Mouse (Mus musculus): ENCODE data around the gene Cacna1s.

The Cacna1s gene

DNA sequence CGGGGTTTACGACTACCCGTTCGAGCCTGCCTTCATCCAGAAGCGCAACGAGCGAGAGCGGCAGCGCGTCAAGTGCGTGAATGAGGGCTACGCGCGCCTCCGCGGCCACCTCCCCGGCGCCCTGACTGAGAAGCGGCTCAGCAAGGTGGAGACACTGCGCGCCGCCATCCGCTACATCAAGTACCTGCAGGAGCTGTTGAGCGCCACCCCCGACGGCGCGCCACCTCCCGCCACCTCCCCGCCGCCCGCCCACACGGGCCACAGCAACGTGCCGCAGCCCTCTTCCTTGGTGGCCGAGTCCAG, 1.6 kb upstream of the Cacna1s start:
- peak; percentile 50 for DNase-seq (ENCODE audit: low read depth, low spot score)

- peak; percentile 90 for DNase-seq (ENCODE audit: low read depth, low spot score)
These were observed 1.1 kb upstream of the Cacna1s start for GRCm38 (mm10) chr1:136051465-136051864.

GRCm38 (mm10) chr1:136055771-136056170, 3.2 kb downstream of the Cacna1s start:
- DNase-seq (ENCODE audit: low read depth, low spot score): no peak

- DNase-seq (ENCODE audit: low read depth, low spot score): peak; percentile 23
These were observed 6.0 kb downstream of the Cacna1s start for GRCm38 (mm10) chr1:136058594-136058993.

- DNase-seq (ENCODE audit: low read depth, low spot score): no peak
These were observed 8.7 kb downstream of the Cacna1s start for GRCm38 (mm10) chr1:136061041-136061789.

GRCm38 (mm10) chr1:136061790-136062141, 9.2 kb downstream of the Cacna1s start:
- no peak for DNase-seq (ENCODE audit: low read depth, low spot score)

DNA sequence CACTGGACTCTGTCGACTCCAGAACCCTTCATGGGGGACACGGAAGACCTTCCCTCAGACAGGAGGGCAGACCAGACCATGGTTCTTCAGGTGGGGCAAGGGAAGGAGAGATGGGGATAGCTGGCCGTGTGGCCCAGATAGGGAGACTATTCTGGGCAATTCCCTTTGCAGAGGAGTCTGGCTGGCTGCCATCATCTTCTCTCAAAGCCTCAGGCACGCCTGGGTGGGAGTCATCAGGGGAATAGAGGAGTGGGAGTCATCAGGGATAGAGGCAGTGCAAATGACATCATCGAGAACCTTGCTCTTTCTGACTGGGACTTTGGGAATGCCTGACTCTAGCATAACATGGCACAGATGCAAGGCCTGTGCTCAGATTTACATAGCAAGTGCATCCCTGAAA, 11.4 kb downstream of the Cacna1s start:
- DNase-seq (ENCODE audit: low read depth, low spot score): no peak

DNA sequence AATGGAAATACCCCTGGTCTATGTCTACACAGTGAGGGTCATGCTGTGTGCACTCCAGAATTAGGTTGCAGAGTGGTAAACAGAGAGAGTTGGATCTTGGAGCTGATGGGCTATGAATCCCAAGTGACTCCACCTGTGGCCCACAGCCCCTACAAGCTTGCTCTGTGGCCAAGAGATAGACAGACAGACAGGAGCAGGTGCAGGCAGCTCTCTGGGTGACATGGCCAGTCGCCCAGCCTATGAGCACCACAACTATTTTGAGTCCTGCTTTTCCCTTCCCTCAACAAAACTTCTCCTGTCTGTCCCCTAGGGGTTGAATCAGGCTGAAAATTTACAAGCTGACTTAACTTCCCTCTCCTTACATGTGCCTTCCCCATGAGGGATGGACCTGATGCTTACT, 14.1 kb downstream of the Cacna1s start:
- no peak for DNase-seq (ENCODE audit: low read depth, low spot score)

- DNase-seq (ENCODE audit: low read depth, low spot score): no peak
These were observed 15.0 kb downstream of the Cacna1s start for GRCm38 (mm10) chr1:136067579-136067978.

DNA sequence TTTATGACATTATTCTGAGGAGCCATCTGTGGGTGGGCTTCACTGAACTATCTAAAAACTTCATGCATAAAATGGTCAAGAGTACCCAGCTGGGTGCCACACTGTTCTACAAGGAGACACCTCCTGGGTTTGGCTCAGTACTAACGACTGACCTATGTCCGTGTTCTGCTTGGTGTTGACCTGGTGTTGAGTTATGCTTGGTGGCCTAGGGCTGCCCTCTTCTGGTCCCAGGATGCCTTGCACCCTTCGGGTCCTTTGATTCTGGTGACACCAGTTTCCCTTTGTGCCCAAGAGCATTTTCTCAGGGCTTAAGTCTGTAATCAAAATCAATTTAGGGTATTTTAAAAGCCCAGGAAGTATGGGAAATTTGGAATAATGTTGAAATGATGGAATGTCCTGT, 23.5 kb downstream of the Cacna1s start:
- peak; percentile 52 for DNase-seq (ENCODE audit: low read depth, low spot score)

- no peak for DNase-seq (ENCODE audit: low read depth, low spot score)
These were observed 25.1 kb downstream of the Cacna1s start for GRCm38 (mm10) chr1:136077656-136078055.

DNA sequence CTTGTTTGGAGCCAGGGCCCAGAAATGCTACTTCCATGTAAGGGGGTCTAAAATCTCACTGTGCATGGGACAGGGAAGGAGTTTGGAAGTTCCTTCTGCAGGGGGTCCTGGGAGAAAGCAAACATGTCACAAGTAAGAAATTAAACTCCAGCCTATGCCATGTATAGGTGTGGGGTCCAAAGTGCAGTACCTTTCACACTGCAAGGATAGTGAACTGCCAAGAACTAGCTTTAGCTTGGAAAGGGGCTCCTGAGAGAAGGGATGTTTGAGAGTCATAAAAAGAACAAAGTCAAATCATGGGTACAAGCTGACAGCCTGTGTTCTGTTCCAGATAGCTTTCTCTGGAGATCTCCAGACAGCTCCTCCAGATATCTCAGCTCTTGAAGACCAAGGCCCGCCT, 28.6 kb downstream of the Cacna1s start:
- DNase-seq (ENCODE audit: low read depth, low spot score): no peak

- DNase-seq (ENCODE audit: low read depth, low spot score): no peak
These were observed 33.6 kb downstream of the Cacna1s start for GRCm38 (mm10) chr1:136085988-136086685.

- DNase-seq (ENCODE audit: low read depth, low spot score): no peak
These were observed 37.0 kb downstream of the Cacna1s start for GRCm38 (mm10) chr1:136089368-136090165.

DNA sequence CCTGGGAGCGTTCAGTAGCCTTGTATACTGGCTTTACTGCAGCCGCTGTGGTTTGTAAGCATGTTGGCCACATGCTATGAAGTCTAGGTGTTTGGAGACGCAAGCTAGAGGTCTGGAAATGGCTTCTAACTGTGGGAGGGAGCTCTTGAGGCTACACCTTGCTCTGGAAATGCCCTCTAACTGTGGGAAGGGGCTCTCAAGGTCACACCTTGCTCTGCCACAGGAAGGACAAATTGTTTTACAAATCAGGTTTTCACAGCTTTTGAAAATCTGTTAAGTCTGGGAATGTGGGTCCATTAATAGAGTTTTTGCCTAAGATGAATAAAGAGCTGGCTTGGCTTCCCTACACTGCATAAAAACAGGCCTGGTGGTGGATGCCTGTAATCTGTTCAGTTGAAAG, 41.2 kb downstream of the Cacna1s start:
- peak; percentile 71 for DNase-seq (ENCODE audit: low read depth, low spot score)

- DNase-seq (ENCODE audit: low read depth, low spot score): no peak
These were observed 42.3 kb downstream of the Cacna1s start for GRCm38 (mm10) chr1:136094807-136095206.

DNA sequence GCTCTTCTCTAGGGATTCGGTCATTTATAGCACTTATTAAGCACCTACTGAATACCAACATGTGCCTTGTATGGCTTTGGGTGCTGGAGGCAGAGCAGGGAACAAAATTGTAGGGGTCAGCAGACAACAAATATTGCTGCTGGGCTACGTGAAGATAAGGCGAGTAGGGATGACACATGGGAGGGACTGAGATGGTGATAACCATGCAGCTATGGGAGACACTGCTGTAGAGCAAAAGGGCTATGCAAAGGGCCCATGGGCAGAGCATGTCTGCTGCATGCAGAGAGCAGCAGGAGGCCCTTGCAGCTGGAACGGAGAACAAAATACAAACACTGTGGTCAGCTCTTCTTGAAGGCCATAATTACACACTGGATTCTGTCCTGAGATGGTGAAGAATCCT, 49.5 kb downstream of the Cacna1s start:
- no peak for DNase-seq (ENCODE audit: low read depth, low spot score)

GRCm38 (mm10) chr1:136102551-136102950, 50.0 kb downstream of the Cacna1s start:
- DNase-seq (ENCODE audit: low read depth, low spot score): no peak

- DNase-seq (ENCODE audit: low read depth, low spot score): no peak
These were observed 50.4 kb downstream of the Cacna1s start for GRCm38 (mm10) chr1:136102981-136103380.

- DNase-seq (ENCODE audit: low read depth, low spot score): no peak
These were observed 51.1 kb downstream of the Cacna1s start for GRCm38 (mm10) chr1:136103696-136104095.

DNA sequence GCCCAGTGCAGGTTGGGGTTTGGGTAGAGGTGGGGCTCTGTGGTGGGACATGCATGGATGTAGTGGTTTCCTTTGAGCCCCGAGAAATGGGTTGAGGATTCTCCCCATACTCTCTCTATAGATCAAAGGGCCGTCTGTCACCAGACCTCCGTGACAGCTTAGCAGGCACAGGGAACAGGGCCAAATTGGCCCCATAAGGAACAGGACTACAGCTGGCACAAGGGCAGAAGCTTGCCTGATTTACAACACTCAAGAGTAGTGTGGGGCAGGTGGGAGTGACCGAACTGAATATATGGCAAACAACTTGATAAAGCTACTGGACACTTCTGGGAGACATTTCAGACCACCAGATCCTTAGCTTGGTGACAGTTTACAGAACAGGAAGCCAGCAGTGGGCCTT, 52.2 kb downstream of the Cacna1s start:
- DNase-seq (ENCODE audit: low read depth, low spot score): no peak

- no peak for DNase-seq (ENCODE audit: low read depth, low spot score)
These were observed 56.9 kb downstream of the Cacna1s start for GRCm38 (mm10) chr1:136109464-136109863.

- DNase-seq (ENCODE audit: low read depth, low spot score): peak; percentile 53
These were observed 63.6 kb downstream of the Cacna1s start for GRCm38 (mm10) chr1:136116183-136116582.

Measured in ES-CJ7 (cell line).